Mouse (Mus musculus) limb, embryonic 11.5 days (tissue): ENCODE data around the gene Usp30. TPM values are rescaled to one million over a fixed set of nuclear protein-coding genes. Genes with fewer than 3 reads are reported as not detected.

Experiments used
- ATAC-seq: fragments of 200-750 bp; cut with Nextera tagmentation; 2 replicates; pipeline ENCODE4 v1.8.0; 2017; ENCODE audit warnings: low read depth; ENCODE audit not compliant: insufficient number of reproducible peaks, low FRiP score, low TSS enrichment
- DNase-seq: peaks from one replicate; pipeline ENCODE4 v3.0.0-alpha.2; 2015; ENCODE audit warnings: low spot score
- H3K27ac ChIP-seq: fragments of 300-500 bp; sonication (generic); replicated peaks from 2 replicates; pipeline ENCODE4 v1.5.1; 2014; ENCODE audit warnings: low read depth, mild to moderate bottlenecking, low read length
- H3K27me3 ChIP-seq: fragments of 300-500 bp; sonication (generic); 2 replicates; pipeline ENCODE4 v1.6.1; 2014; ENCODE audit warnings: mild to moderate bottlenecking, low read length, mixed read lengths; ENCODE audit not compliant: control insufficient read depth, insufficient read depth
- H3K36me3 ChIP-seq: fragments of 300-500 bp; sonication (generic); 2 replicates; pipeline ENCODE4 v1.6.1; 2014; ENCODE audit warnings: mild to moderate bottlenecking, low read length, moderate library complexity, mixed read lengths; ENCODE audit not compliant: control insufficient read depth, insufficient read depth
- H3K4me1 ChIP-seq: fragments of 300-500 bp; sonication (generic); 2 replicates; pipeline ENCODE4 v1.6.1; 2014; ENCODE audit warnings: low read length, mixed read lengths; ENCODE audit not compliant: control insufficient read depth, insufficient read depth
- H3K4me2 ChIP-seq: fragments of 300-500 bp; sonication (generic); 2 replicates; pipeline ENCODE4 v1.6.1; 2014; ENCODE audit warnings: low read depth, mild to moderate bottlenecking, moderate library complexity; ENCODE audit not compliant: severe bottlenecking
- H3K4me3 ChIP-seq: fragments of 300-500 bp; sonication (generic); 2 replicates; pipeline ENCODE4 v1.5.1; 2014; ENCODE audit warnings: low read depth, low read length
- H3K9ac ChIP-seq: fragments of 300-500 bp; sonication (generic); 2 replicates; pipeline ENCODE4 v1.6.1; 2014; ENCODE audit warnings: mild to moderate bottlenecking, low read length
- H3K9me3 ChIP-seq: fragments of 300-500 bp; sonication (generic); 2 replicates; pipeline ENCODE4 v1.6.1; 2016; ENCODE audit warnings: low read length; ENCODE audit not compliant: control insufficient read depth
- WGBS: fragments of 180-500 bp; shearing (Covaris S2); extraction: QIAGEN DNeasy Blood & Tissue Kit; methylation state at CpG from one replicate; pipeline ENCODE4 v1.1.7; 2014; 5-methylcytosine and 5-hydroxymethylcytosine counted together
- polyA plus RNA-seq: library from polyadenylated mRNA; unstranded; fragments of >200 nt; fragmentation: Nextera tagmentation; extraction: Ambion mirVana; gene quantifications from 2 replicates; pipeline ENCODE4 v1.2.1, GENCODE M21; 2014

Gene Usp30
- polyA plus RNA-seq, 1 experiment from 2014 or later, result 11.7 TPM

DNA sequence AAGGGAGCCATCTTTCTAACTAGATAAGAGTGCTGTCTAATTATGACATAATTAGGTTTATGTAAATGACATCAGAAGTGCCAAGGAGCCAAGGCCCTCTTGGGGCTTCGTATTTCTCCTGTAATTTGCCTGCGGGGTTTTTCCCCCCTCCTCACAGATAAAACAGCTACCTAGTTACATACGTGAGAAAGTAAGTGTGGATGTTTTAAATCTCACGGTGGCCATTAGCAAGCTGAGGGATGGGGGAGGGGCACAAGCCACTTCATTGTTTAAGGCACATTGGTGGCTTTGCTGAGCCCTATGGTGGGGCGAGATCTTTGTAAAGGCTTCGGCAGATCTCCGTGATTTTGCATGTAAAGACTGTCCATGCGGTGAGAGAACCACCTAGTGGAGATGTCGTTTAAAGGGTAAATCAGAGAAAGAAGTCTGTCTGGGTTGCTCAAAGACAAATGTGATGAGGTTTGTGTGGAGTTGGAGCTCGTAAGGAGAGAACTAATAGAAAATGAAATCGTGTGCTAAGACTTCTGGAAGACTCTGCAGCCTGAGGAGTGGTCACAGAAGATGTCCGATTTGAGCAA, 16.4 kb upstream of the Usp30 start:
- H3K4me3 ChIP-seq, result no peak overlapping the region
- no peak for DNase-seq
- no peaks in the 10 kb centered on the region for H3K36me3 ChIP-seq
- H3K4me2 ChIP-seq, result no peak overlapping the region
- 0 out of 2 replicates have a peak, but pooled peaks cover 2% of the 10 kb centered on the region for H3K4me1 ChIP-seq
- H3K27ac ChIP-seq, result no peak overlapping the region
- no peak overlapping the region for H3K9ac ChIP-seq
- H3K9me3 ChIP-seq, result no peaks in the 10 kb centered on the region
- ATAC-seq, result no peak
- WGBS, result 60% methylated on average over 12 of the region's 12 CpGs
- no peaks in the 10 kb centered on the region for H3K27me3 ChIP-seq

- 0 out of 2 replicates have a peak, but pooled peaks cover 2% of the 10 kb centered on the region for H3K4me1 ChIP-seq
- ATAC-seq, result no peak
- H3K27me3 ChIP-seq, result no peaks in the 10 kb centered on the region
- 36% methylated on average over 9 of the region's 9 CpGs for WGBS
- no peaks in the 10 kb centered on the region for H3K36me3 ChIP-seq
- no peak overlapping the region for H3K27ac ChIP-seq
- DNase-seq, result peak; percentile 81
- no peak overlapping the region for H3K9ac ChIP-seq
- H3K4me3 ChIP-seq, result no peak overlapping the region
- no peaks in the 10 kb centered on the region for H3K9me3 ChIP-seq
- no peak overlapping the region for H3K4me2 ChIP-seq
Measured at GRCm38 (mm10) chr5:114052246-114052761, 13.0 kb upstream of the Usp30 start.

DNA sequence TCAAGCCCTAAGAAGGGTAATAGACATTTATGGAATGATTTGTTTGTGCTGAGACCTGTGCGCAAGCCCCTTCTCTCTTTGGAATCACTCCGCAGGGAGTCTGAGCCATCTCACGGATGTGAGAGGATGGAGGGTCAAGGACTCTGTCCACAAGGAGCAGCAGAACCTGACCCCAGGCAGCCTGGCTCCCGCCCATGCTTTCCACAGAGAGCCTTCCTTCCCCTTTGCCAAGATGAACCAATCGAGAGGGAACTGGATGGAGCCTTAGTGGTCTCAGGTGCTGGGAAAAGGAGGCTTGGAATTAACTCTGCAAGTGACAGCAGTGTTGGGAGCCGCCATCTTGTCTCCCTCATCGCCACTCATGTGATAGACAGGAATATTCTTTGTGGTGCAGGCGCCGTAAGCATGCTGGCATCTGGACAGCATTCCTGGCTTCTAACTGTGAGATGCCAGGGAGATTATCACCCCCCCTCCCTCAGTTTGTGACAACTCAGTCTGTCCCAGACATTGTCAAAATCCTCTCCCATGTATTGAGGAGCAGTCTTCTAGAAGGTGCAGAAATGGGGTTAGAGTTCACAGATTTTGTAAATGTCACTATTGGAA, 8.0 kb upstream of the Usp30 start:
- no peak overlapping the region for H3K27ac ChIP-seq
- no peak overlapping the region for H3K4me2 ChIP-seq
- H3K36me3 ChIP-seq, result no peaks in the 10 kb centered on the region
- H3K4me3 ChIP-seq, result no peak overlapping the region
- 80% methylated on average over 9 of the region's 9 CpGs for WGBS
- no peak for ATAC-seq
- H3K9me3 ChIP-seq, result no peaks in the 10 kb centered on the region
- no peak overlapping the region for H3K9ac ChIP-seq
- H3K27me3 ChIP-seq, result no peaks in the 10 kb centered on the region
- DNase-seq, result no peak
- H3K4me1 ChIP-seq, result no peaks in the 10 kb centered on the region

DNA sequence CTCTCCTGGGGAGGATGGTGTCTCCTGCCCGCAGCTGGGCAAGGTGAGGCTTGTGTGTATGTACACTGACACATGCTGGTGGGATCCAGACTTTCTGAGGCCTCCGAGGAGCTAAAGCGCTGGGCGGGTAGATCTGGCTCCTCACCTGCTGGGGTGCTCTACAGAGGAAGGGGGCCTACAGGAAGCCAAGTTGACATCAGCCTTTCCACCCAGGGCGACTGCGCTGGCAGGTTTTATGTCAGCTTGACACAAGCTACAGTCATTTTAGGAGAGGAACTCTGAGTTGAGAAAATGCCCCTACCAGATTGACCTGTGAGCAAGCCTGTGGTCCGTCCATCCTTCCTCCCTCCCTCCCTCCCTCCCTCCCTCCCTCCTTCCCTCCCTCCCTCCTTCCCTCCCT, 3.6 kb upstream of the Usp30 start:
- Histone ChIP-seq H3K27me3 (no peaks in the 10 kb centered on the region), H3K36me3 (no peaks in the 10 kb centered on the region), H3K9ac (no peak overlapping the region), H3K27ac (no peak overlapping the region), H3K4me3 (no peak overlapping the region), H3K9me3 (no peaks in the 10 kb centered on the region), H3K4me1 (no peaks in the 10 kb centered on the region), H3K4me2 (no peak overlapping the region)
- ATAC-seq, result no peak
- WGBS, result 60% methylated on average over 7 of the region's 7 CpGs
- no peak for DNase-seq

GRCm38 (mm10) chr5:114063958-114064357, 1.3 kb upstream of the Usp30 start:
- WGBS, result 84% methylated on average over 4 of the region's 4 CpGs
- Histone ChIP-seq H3K4me2 (no peak overlapping the region), H3K4me1 (no peaks in the 10 kb centered on the region), H3K36me3 (no peaks in the 10 kb centered on the region), H3K9me3 (no peaks in the 10 kb centered on the region), H3K27me3 (no peaks in the 10 kb centered on the region), H3K27ac (no peak overlapping the region), H3K9ac (no peak overlapping the region), H3K4me3 (no peak overlapping the region)
- ATAC-seq (no peak), DNase-seq (no peak)

- no peak overlapping the region for H3K4me3 ChIP-seq
- H3K27me3 ChIP-seq, result no peaks in the 10 kb centered on the region
- no peak overlapping the region for H3K9ac ChIP-seq
- H3K27ac ChIP-seq, result no peak overlapping the region
- H3K9me3 ChIP-seq, result no peaks in the 10 kb centered on the region
- ATAC-seq (no peak), DNase-seq (no peak)
- H3K36me3 ChIP-seq, result no peaks in the 10 kb centered on the region
- H3K4me1 ChIP-seq, result no peaks in the 10 kb centered on the region
- H3K4me2 ChIP-seq, result no peak overlapping the region
- 44% methylated on average over 6 of the region's 6 CpGs for WGBS
Measured at GRCm38 (mm10) chr5:114066601-114067000, 1.3 kb downstream of the Usp30 start.

GRCm38 (mm10) chr5:114067543-114067942, 2.3 kb downstream of the Usp30 start:
- Histone ChIP-seq H3K4me3 (no peak overlapping the region), H3K9me3 (no peaks in the 10 kb centered on the region), H3K36me3 (no peaks in the 10 kb centered on the region), H3K27ac (no peak overlapping the region), H3K9ac (no peak overlapping the region), H3K4me1 (no peaks in the 10 kb centered on the region), H3K4me2 (no peak overlapping the region), H3K27me3 (no peaks in the 10 kb centered on the region)
- 82% methylated on average over 9 of the region's 9 CpGs for WGBS
- no peak for ATAC-seq
- DNase-seq, result no peak

GRCm38 (mm10) chr5:114067982-114068381, 2.7 kb downstream of the Usp30 start:
- no peak overlapping the region for H3K4me2 ChIP-seq
- no peak overlapping the region for H3K27ac ChIP-seq
- ATAC-seq (no peak), DNase-seq (no peak)
- H3K36me3 ChIP-seq, result no peaks in the 10 kb centered on the region
- H3K4me1 ChIP-seq, result no peaks in the 10 kb centered on the region
- no peaks in the 10 kb centered on the region for H3K9me3 ChIP-seq
- 71% methylated on average over 9 of the region's 9 CpGs for WGBS
- H3K9ac ChIP-seq, result no peak overlapping the region
- no peaks in the 10 kb centered on the region for H3K27me3 ChIP-seq
- no peak overlapping the region for H3K4me3 ChIP-seq
